Mouse (Mus musculus) midbrain, postnatal 0 days (tissue): Measurements from ENCODE around the gene Miox. TPM values are rescaled to one million over a fixed set of nuclear protein-coding genes. Genes with fewer than 3 reads are reported as not detected.

Source experiments
- ATAC-seq: fragments of 200-750 bp; cut with Nextera tagmentation; 2 replicates; pipeline ENCODE4 v1.8.0; 2017; ENCODE audit warnings: moderate number of reproducible peaks, mild to moderate bottlenecking, moderate TSS enrichment, moderate library complexity; ENCODE audit not compliant: low FRiP score
- DNase-seq: peaks from one replicate; pipeline ENCODE4 v3.0.0-alpha.2; 2015; ENCODE audit warnings: low spot score
- H3K27ac ChIP-seq: fragments of 300-500 bp; sonication (generic); 2 replicates; pipeline ENCODE4 v1.5.1; 2014; ENCODE audit warnings: low read depth, mild to moderate bottlenecking, low read length, mixed read lengths
- H3K27me3 ChIP-seq: fragments of 300-500 bp; sonication (generic); 2 replicates; pipeline ENCODE4 v1.6.1; 2014; ENCODE audit warnings: low read length, control low read depth, mixed read lengths; ENCODE audit not compliant: insufficient read depth
- H3K36me3 ChIP-seq: fragments of 300-500 bp; sonication (generic); 2 replicates; pipeline ENCODE4 v1.6.1; 2014; ENCODE audit warnings: low read length, control low read depth, mixed read lengths; ENCODE audit not compliant: insufficient read depth
- H3K4me1 ChIP-seq: fragments of 300-500 bp; sonication (generic); 2 replicates; pipeline ENCODE4 v1.6.1; 2014; ENCODE audit warnings: mild to moderate bottlenecking, control low read depth, antibody characterized with exemption, low read length, mixed read lengths; ENCODE audit not compliant: insufficient read depth
- H3K4me2 ChIP-seq: fragments of 300-500 bp; sonication (generic); 2 replicates; pipeline ENCODE4 v1.6.1; 2014; ENCODE audit warnings: low read depth, mild to moderate bottlenecking, low read length, mixed read lengths; ENCODE audit not compliant: poor library complexity, severe bottlenecking
- H3K4me3 ChIP-seq: fragments of 300-500 bp; sonication (generic); 2 replicates; pipeline ENCODE4 v1.5.1; 2014; ENCODE audit warnings: low read depth, mild to moderate bottlenecking, low read length, moderate library complexity
- H3K9ac ChIP-seq: fragments of 300-500 bp; sonication (generic); replicated peaks from 2 replicates; pipeline ENCODE4 v1.6.1; 2014; ENCODE audit warnings: mild to moderate bottlenecking, low read length, moderate library complexity, mixed read lengths; ENCODE audit not compliant: poor library complexity, severe bottlenecking
- H3K9me3 ChIP-seq: fragments of 300-500 bp; sonication (generic); 2 replicates; pipeline ENCODE4 v1.6.1; 2016; ENCODE audit warnings: low read length, control low read depth
- CTCF ChIP-seq: IDR thresholded peaks from 2 replicates; pipeline ENCODE4 v1.5.1; 2016; ENCODE audit warnings: antibody characterized with exemption, mild to moderate bottlenecking
- WGBS: fragments of 180-500 bp; shearing (Covaris S2); extraction: QIAGEN DNeasy Blood & Tissue Kit; methylation state at CpG from one replicate; pipeline ENCODE4 v1.1.7; 2014; 5-methylcytosine and 5-hydroxymethylcytosine counted together
- polyA plus RNA-seq: library from polyadenylated mRNA; unstranded; fragments of >200 nt; fragmentation: Nextera tagmentation; extraction: Ambion mirVana; gene quantifications from 2 replicates; pipeline ENCODE4 v1.2.1, GENCODE M21; 2015
- total RNA-seq: library from RNA; depleted of rRNA; stranded (reverse); fragments of >200 nt; gene quantifications from 2 replicates; pipeline ENCODE4 v1.2.3, GENCODE M21; 2014

The Miox gene
- total and polyA plus RNA-seq, 2 experiments from 2014 or later: not detected

DNA sequence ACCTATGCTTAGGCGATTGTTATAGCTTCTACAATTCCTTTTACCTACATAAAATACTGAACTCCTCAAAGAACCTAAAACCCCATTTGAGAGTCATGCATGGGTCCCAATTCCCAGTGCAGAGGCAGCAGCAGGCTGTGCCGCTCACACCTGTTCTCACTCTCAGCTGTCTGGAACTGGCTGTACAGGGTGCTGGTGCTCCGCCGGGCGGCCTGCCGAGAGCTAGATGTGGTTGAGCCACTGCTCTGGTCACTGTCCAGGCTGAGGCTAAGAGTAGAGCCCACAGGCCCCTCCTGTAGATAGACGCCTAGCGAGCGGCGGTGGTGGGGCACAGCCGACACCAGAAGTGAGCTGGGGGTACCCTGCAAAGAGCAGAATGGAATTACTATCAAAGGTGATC, 44.7 kb upstream of the Miox start:
- H3K9me3 ChIP-seq: no peaks in the 10 kb centered on the region
- no peak for ATAC-seq
- WGBS: 97% methylated on average over 11 of the region's 11 CpGs
- no peak overlapping the region for H3K9ac ChIP-seq
- peaks cover 64% of the 10 kb centered on the region for H3K36me3 ChIP-seq
- no peak overlapping the region for H3K4me3 ChIP-seq
- no peak for TF ChIP-seq CTCF
- H3K27me3 ChIP-seq: no peaks in the 10 kb centered on the region
- no peak overlapping the region for H3K27ac ChIP-seq
- no peaks in the 10 kb centered on the region for H3K4me1 ChIP-seq
- no peak for DNase-seq
- no peak overlapping the region for H3K4me2 ChIP-seq

DNA sequence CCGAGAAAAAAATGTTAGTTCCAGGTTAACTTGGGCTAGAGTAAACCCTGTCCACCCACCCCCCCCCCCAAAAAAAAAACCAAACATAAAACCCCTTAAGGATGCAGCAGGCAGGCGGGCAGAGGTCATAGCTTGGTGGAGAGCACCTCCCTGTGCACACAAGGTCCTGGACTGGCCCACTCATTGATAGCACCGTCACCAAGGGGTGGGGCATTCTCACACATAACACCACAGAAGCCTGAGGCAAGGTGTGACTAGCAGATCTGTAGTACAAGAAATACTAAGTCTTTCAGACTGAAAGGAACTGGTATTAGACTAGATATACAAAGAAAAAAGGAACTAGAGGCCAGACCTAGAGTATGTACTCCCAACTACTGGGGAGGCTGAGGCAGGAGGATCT, 42.7 kb upstream of the Miox start:
- H3K9ac ChIP-seq: no peak overlapping the region
- DNase-seq: no peak
- 91% methylated on average over 3 of the region's 3 CpGs for WGBS
- no peak overlapping the region for H3K4me3 ChIP-seq
- no peak overlapping the region for H3K27ac ChIP-seq
- ATAC-seq: no peak
- no peak overlapping the region for H3K4me2 ChIP-seq
- no peaks in the 10 kb centered on the region for H3K9me3 ChIP-seq
- H3K4me1 ChIP-seq: no peaks in the 10 kb centered on the region
- H3K36me3 ChIP-seq: peaks cover 76% of the 10 kb centered on the region
- no peaks in the 10 kb centered on the region for H3K27me3 ChIP-seq
- TF ChIP-seq CTCF: no peak

DNA sequence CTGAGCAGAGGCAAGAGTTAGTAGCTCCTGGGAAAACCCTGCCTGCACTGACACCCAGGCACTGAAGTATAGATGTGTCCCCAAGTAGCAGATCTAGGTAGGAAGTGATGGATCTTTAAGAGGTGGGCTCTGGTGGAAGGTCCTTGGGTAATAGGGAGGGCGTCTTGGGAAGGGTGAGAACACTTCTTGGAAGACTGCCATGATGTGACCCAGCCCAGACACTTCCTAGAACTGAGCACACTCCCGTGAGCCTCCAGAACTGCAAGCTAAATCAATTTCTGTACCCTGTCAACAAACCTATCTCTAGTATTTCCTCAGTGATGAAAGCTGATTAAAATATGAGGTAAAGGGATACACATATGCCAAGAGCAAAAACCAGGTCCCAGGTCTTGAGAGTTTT, 41.4 kb upstream of the Miox start:
- DNase-seq (no peak), ATAC-seq (no peak)
- Histone ChIP-seq H3K9me3 (no peaks in the 10 kb centered on the region), H3K4me1 (no peaks in the 10 kb centered on the region), H3K36me3 (peaks cover 75% of the 10 kb centered on the region), H3K9ac (no peak overlapping the region), H3K4me3 (no peak overlapping the region), H3K27me3 (no peaks in the 10 kb centered on the region), H3K27ac (no peak overlapping the region), H3K4me2 (no peak overlapping the region)
- no peak for TF ChIP-seq CTCF
- WGBS: 81% methylated on average over 2 of the region's 2 CpGs

DNA sequence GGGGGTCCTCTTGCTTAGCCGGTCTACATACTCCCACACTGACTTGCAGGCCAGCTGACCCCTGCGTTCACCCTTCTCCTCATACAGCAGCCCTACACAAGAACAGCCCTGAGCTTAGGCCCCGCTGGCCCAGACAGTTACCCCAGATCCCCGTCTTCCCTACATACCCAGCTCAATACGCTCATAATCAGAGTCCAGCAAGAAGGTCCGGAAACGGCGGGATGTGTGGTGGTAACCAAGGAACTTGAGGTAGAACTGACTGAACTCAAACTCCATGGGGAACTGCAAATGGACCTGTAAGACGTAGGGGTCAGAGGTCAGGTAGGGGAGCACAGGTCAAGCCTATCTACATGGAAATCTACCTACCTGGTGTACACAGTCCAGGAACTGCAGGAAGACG, 40.4 kb upstream of the Miox start:
- 97% methylated on average over 10 of the region's 10 CpGs for WGBS
- Histone ChIP-seq H3K4me1 (no peaks in the 10 kb centered on the region), H3K4me2 (no peak overlapping the region), H3K27me3 (no peaks in the 10 kb centered on the region), H3K36me3 (peaks cover 72% of the 10 kb centered on the region), H3K9me3 (no peaks in the 10 kb centered on the region), H3K27ac (no peak overlapping the region), H3K9ac (no peak overlapping the region), H3K4me3 (no peak overlapping the region)
- DNase-seq: no peak
- no peak for TF ChIP-seq CTCF
- ATAC-seq: no peak

DNA sequence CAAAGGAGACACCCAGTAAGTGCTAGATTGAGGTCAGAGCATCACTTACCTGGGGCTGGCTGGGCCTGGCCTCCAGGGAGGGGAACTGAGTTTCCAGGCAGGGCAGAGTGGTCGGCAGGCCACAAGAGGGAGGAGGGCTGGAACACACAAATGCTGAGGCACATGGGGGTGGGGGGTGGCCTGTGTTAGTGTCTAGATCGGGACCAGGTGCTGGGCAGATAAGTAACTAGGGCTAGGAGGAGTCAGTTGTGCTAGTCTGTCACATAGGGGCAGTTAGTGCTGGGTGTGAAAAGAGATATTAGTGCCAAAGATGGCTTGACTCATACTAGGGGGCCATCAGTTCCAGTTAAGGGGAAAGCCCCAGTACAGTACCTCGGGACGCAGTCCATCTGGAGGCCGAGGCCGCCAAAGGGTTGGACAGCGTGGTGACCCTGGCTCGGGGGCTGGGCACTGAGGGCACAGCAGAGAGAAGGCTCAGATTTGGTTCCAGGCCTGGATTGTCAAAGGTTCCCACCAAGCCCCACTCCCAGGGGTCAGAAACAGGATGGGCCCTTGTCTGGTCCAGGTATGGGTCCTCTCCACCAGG, 38.5 kb upstream of the Miox start:
- DNase-seq (no peak), ATAC-seq (no peak)
- no peaks in the 10 kb centered on the region for H3K9me3 ChIP-seq
- H3K27ac ChIP-seq: no peak overlapping the region
- peaks cover 73% of the 10 kb centered on the region for H3K36me3 ChIP-seq
- WGBS: 94% methylated on average over 8 of the region's 8 CpGs
- H3K4me3 ChIP-seq: no peak overlapping the region
- no peak for TF ChIP-seq CTCF
- H3K4me2 ChIP-seq: no peak overlapping the region
- no peaks in the 10 kb centered on the region for H3K4me1 ChIP-seq
- H3K9ac ChIP-seq: no peak overlapping the region
- H3K27me3 ChIP-seq: no peaks in the 10 kb centered on the region

DNA sequence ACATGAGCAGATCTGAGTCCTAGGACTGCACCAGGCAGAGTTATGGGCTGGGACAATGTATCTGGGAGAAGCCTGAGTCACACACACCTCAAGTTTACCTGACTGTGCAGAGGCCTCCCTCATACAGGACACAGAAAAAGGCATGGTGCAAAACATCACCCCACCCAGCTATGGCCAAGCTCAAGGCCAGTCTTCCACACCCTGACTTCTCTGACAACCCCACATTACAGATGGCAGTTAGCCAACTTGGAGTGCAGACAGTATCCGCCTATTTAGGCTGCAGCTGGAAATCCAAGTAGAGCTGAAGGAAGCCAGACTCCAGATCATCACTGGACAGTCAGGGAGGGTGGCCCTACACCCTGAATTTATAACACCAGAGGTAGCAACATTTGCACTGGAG, 37.7 kb upstream of the Miox start:
- Histone ChIP-seq H3K27me3 (no peaks in the 10 kb centered on the region), H3K4me1 (no peaks in the 10 kb centered on the region), H3K36me3 (peaks cover 78% of the 10 kb centered on the region), H3K4me2 (no peak overlapping the region), H3K4me3 (no peak overlapping the region), H3K27ac (no peak overlapping the region), H3K9me3 (no peaks in the 10 kb centered on the region), H3K9ac (no peak overlapping the region)
- DNase-seq: no peak
- ATAC-seq: no peak
- 72% methylated on average over 1 of the region's 1 CpGs for WGBS
- TF ChIP-seq CTCF: no peak
